Comparison of ENCODE assay signal across 25 mouse cellular contexts in genomic region chr1:176961716-176962115, GRCm38 (mm10).
"Had no signal": no experiment of that assay in that cellular context is flagged by ENCODE, and none has a peak within 500 bp of the region (broad histone marks: within the 10 kb centered on the region; RNA-seq: fewer than 3 reads in every experiment).

No protein-coding gene starts in this region.

- H3K27ac ChIP-seq: gastrocnemius, adult 2 months; heart, embryonic 10.5 days; hindbrain, embryonic 10.5 days; hindbrain, embryonic 12.5 days; hindbrain, embryonic 14.5 days; intestine, embryonic 15.5 days; limb, embryonic 13.5 days; limb, embryonic 15.5 days; liver, embryonic 12.5 days; liver, embryonic 14.5 days had no signal

- H3K4me1 ChIP-seq: heart, embryonic 10.5 days; hindbrain, embryonic 10.5 days; hindbrain, embryonic 12.5 days; intestine, embryonic 15.5 days; limb, embryonic 15.5 days; liver, embryonic 12.5 days had no signal

- H3K4me2 ChIP-seq: heart, embryonic 12.5 days; hindbrain, embryonic 12.5 days; hindbrain, embryonic 14.5 days; intestine, embryonic 15.5 days; limb, embryonic 13.5 days; limb, embryonic 15.5 days; liver, embryonic 12.5 days had no signal

- H3K9ac ChIP-seq: heart, embryonic 12.5 days; hindbrain, embryonic 12.5 days; hindbrain, embryonic 14.5 days; intestine, embryonic 15.5 days; limb, embryonic 13.5 days; limb, embryonic 15.5 days; liver, embryonic 12.5 days; liver, embryonic 14.5 days had no signal

- H3K36me3 ChIP-seq: heart, embryonic 10.5 days; heart, embryonic 12.5 days; hindbrain, embryonic 10.5 days; intestine, embryonic 15.5 days; limb, embryonic 15.5 days; liver, embryonic 12.5 days had no signal

- H3K27me3 ChIP-seq: heart, embryonic 12.5 days; hindbrain, embryonic 12.5 days; intestine, embryonic 15.5 days; limb, embryonic 13.5 days; limb, embryonic 15.5 days; liver, embryonic 12.5 days had no signal

- DNase-seq: gastrocnemius, adult 2 months; gastrocnemius, postnatal 10 days; gastrocnemius, postnatal 25 days; heart, adult 18-20 months; heart, postnatal 10 days; heart, postnatal 4 days; kidney, adult 18-20 months; kidney, adult 8-10 months; kidney, postnatal 10 days; kidney, postnatal 36 days; layer of hippocampus, postnatal 36 days; left cerebral cortex, postnatal 4 days had no signal

- H3K4me3 ChIP-seq: gastrocnemius, adult 2 months; heart, embryonic 10.5 days; heart, embryonic 12.5 days; hindbrain, embryonic 10.5 days; hindbrain, embryonic 12.5 days; intestine, embryonic 15.5 days; limb, embryonic 13.5 days; limb, embryonic 15.5 days; liver, embryonic 12.5 days had no signal

- ATAC-seq: hindbrain, embryonic 16.5 days; inflammation-experienced regulatory T-cells, adult 6 months; intestine, embryonic 15.5 days; intestine, postnatal 0 days; liver, embryonic 12.5 days had no signal

- H3K9me3 ChIP-seq: heart, embryonic 10.5 days; heart, embryonic 12.5 days; hindbrain, embryonic 10.5 days; hindbrain, embryonic 12.5 days; intestine, embryonic 15.5 days; limb, embryonic 13.5 days; limb, embryonic 15.5 days; liver, embryonic 12.5 days had no signal
